Mouse (Mus musculus): ENCODE measurements at regions not wholly inside any gene's neighbourhood (a gene's known extent, or its start where the extent isn't known, plus 50 kb on each side); places are given as distances from the start of the nearest gene placed in this dataset.

GRCm38 (mm10) chr4:131565203-131565602 is 272.9 kb downstream of the Ptpru start:
- ATAC-seq (replicated peaks; ENCODE audit: insufficient number of reproducible peaks, low FRiP score, low TSS enrichment, poor library complexity, severe bottlenecking) = no peak

GRCm38 (mm10) chr4:131567241-131567640 is 270.8 kb downstream of the Ptpru start:
- no peak for ATAC-seq (replicated peaks; ENCODE audit: insufficient number of reproducible peaks, low FRiP score, low TSS enrichment, poor library complexity, severe bottlenecking)

GRCm38 (mm10) chr4:131569156-131569555 is 268.9 kb downstream of the Ptpru start:
- ATAC-seq (replicated peaks; ENCODE audit: insufficient number of reproducible peaks, low FRiP score, low TSS enrichment, poor library complexity, severe bottlenecking) = no peak

- ATAC-seq (replicated peaks; ENCODE audit: insufficient number of reproducible peaks, low FRiP score, low TSS enrichment, poor library complexity, severe bottlenecking) = no peak
Observed at GRCm38 (mm10) chr4:131577571-131577970, 260.5 kb downstream of the Ptpru start.

- no peak for ATAC-seq (replicated peaks; ENCODE audit: insufficient number of reproducible peaks, low FRiP score, low TSS enrichment, poor library complexity, severe bottlenecking)
Observed at GRCm38 (mm10) chr4:131585946-131586345, 252.1 kb downstream of the Ptpru start.

GRCm38 (mm10) chr4:131587536-131587935 is 250.6 kb downstream of the Ptpru start:
- ATAC-seq (replicated peaks; ENCODE audit: insufficient number of reproducible peaks, low FRiP score, low TSS enrichment, poor library complexity, severe bottlenecking) = no peak

GRCm38 (mm10) chr4:131590136-131590535 is 248.0 kb downstream of the Ptpru start:
- ATAC-seq (replicated peaks; ENCODE audit: insufficient number of reproducible peaks, low FRiP score, low TSS enrichment, poor library complexity, severe bottlenecking) = no peak

- ATAC-seq (replicated peaks; ENCODE audit: insufficient number of reproducible peaks, low FRiP score, low TSS enrichment, poor library complexity, severe bottlenecking) = no peak
Observed at GRCm38 (mm10) chr4:131591456-131591855, 246.6 kb downstream of the Ptpru start.

- no peak for ATAC-seq (replicated peaks; ENCODE audit: insufficient number of reproducible peaks, low FRiP score, low TSS enrichment, poor library complexity, severe bottlenecking)
Observed at GRCm38 (mm10) chr4:131597996-131598395, 240.1 kb downstream of the Ptpru start.

GRCm38 (mm10) chr4:131614434-131614833 is 223.7 kb downstream of the Ptpru start:
- no peak for ATAC-seq (replicated peaks; ENCODE audit: insufficient number of reproducible peaks, low FRiP score, low TSS enrichment, poor library complexity, severe bottlenecking)

GRCm38 (mm10) chr4:131615587-131615986 is 222.5 kb downstream of the Ptpru start:
- ATAC-seq (replicated peaks; ENCODE audit: insufficient number of reproducible peaks, low FRiP score, low TSS enrichment, poor library complexity, severe bottlenecking) = no peak

- ATAC-seq (replicated peaks; ENCODE audit: insufficient number of reproducible peaks, low FRiP score, low TSS enrichment, poor library complexity, severe bottlenecking) = no peak
Observed at GRCm38 (mm10) chr4:131638105-131638504, 200.0 kb downstream of the Ptpru start.

GRCm38 (mm10) chr4:131656034-131656433 is 182.1 kb downstream of the Ptpru start:
- ATAC-seq (replicated peaks; ENCODE audit: insufficient number of reproducible peaks, low FRiP score, low TSS enrichment, poor library complexity, severe bottlenecking) = no peak

GRCm38 (mm10) chr4:131657922-131658321 is 180.2 kb downstream of the Ptpru start:
- no peak for ATAC-seq (replicated peaks; ENCODE audit: insufficient number of reproducible peaks, low FRiP score, low TSS enrichment, poor library complexity, severe bottlenecking)

- no peak for ATAC-seq (replicated peaks; ENCODE audit: insufficient number of reproducible peaks, low FRiP score, low TSS enrichment, poor library complexity, severe bottlenecking)
Observed at GRCm38 (mm10) chr4:131660931-131661330, 177.2 kb downstream of the Ptpru start.

GRCm38 (mm10) chr4:131671784-131672515 is 166.1 kb downstream of the Ptpru start:
- no peak for ATAC-seq (replicated peaks; ENCODE audit: insufficient number of reproducible peaks, low FRiP score, low TSS enrichment, poor library complexity, severe bottlenecking)

- no peak for ATAC-seq (replicated peaks; ENCODE audit: insufficient number of reproducible peaks, low FRiP score, low TSS enrichment, poor library complexity, severe bottlenecking)
Observed at GRCm38 (mm10) chr4:131677966-131678365, 160.1 kb downstream of the Ptpru start.

GRCm38 (mm10) chr4:131683176-131683575 is 154.9 kb downstream of the Ptpru start:
- no peak for ATAC-seq (replicated peaks; ENCODE audit: insufficient number of reproducible peaks, low FRiP score, low TSS enrichment, poor library complexity, severe bottlenecking)

GRCm38 (mm10) chr4:131685544-131685943 is 152.5 kb downstream of the Ptpru start:
- ATAC-seq (replicated peaks; ENCODE audit: insufficient number of reproducible peaks, low FRiP score, low TSS enrichment, poor library complexity, severe bottlenecking) = no peak

- ATAC-seq (replicated peaks; ENCODE audit: insufficient number of reproducible peaks, low FRiP score, low TSS enrichment, poor library complexity, severe bottlenecking) = no peak
Observed at GRCm38 (mm10) chr4:131694232-131694631, 143.9 kb downstream of the Ptpru start.
